ENCODE assay signal across 8 mouse cellular contexts in the genomic region with DNA sequence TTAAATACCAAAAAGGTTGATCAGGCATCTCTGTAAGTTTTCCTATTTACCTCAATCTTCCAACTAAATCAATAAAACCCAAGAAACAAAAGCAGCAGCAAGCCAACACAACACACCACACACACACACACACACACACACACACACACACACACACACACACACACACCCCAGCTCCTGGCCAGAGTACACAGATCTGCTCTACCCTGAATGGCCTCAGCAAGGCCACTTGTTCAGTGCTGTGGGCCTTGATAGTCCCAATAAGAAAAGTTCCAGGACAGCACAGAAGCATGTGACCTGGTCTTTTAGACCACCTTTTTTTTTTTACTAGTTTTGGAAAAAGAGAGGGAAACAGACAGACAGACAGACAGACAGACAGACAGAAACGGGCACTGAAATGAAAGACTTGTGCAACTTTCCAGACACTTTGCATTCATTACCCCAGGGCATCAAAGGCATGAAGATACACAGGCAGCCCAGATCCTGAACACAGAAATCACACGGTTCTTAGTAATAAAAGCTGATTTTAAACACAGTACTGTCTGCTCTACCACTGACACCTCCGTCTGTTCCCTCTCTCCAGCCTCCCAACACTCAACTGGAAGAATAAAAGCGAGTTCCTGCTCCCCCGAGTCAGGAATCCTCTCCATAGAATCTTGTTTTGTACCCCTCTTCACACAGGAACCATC. TPM values are rescaled to one million over a fixed set of nuclear protein-coding genes. Genes with fewer than 3 reads are reported as not detected.
DNase-seq lines count a peak whose midpoint lies in the region; ATAC-seq lines count a peak whose summit lies in the region.

No protein-coding gene starts in this region.

- no peaks in the 10 kb centered on the region for H3K27me3 ChIP-seq in hindbrain, embryonic 10.5 days (ENCODE audit: insufficient read depth, poor library complexity, severe bottlenecking)
- no peaks in the 10 kb centered on the region for H3K27me3 ChIP-seq in hindbrain, embryonic 11.5 days (ENCODE audit: control insufficient read depth, insufficient read depth, low read length)
- H3K27me3 ChIP-seq in forebrain, embryonic 12.5 days = no peaks in the 10 kb centered on the region
- no peaks in the 10 kb centered on the region for H3K27me3 ChIP-seq in liver, embryonic 16.5 days (ENCODE audit: control insufficient read depth, insufficient read depth, low read depth, low read length)

- 39% methylated on average over 5 of the region's 5 CpGs for WGBS in hindbrain, embryonic 10.5 days
- WGBS in hindbrain, embryonic 11.5 days = 41% methylated on average over 5 of the region's 5 CpGs
- 18% methylated on average over 5 of the region's 5 CpGs for WGBS in forebrain, embryonic 12.5 days
- WGBS in liver, embryonic 16.5 days (ENCODE audit: insufficient replicate concordance) = 56% methylated on average over 5 of the region's 5 CpGs

- H3K36me3 ChIP-seq in hindbrain, embryonic 10.5 days = peaks cover 26% of the 10 kb centered on the region
- no peaks in the 10 kb centered on the region for H3K36me3 ChIP-seq in hindbrain, embryonic 11.5 days (ENCODE audit: control insufficient read depth, insufficient read depth, low read length)
- peaks cover 19% of the 10 kb centered on the region for H3K36me3 ChIP-seq in forebrain, embryonic 12.5 days (replicated peaks)
- no peaks in the 10 kb centered on the region for H3K36me3 ChIP-seq in liver, embryonic 16.5 days (ENCODE audit: control insufficient read depth, insufficient read depth)

- DNase-seq in hindbrain, embryonic 10.5 days (ENCODE audit: low spot score) = no peak
- no peak for DNase-seq in hindbrain, embryonic 11.5 days (ENCODE audit: low spot score)
- DNase-seq in adrenal gland, postnatal 36 days = peak; percentile 43 to 57
- no peak for DNase-seq in right cerebral cortex, postnatal 14 days
- DNase-seq in cerebellum, adult 9-10 months = no peak
- no peak for DNase-seq in cerebellum, adult 8-10 months

- no peak for ATAC-seq in hindbrain, embryonic 11.5 days (ENCODE audit: low FRiP score)
- no peak for ATAC-seq in forebrain, embryonic 12.5 days (ENCODE audit: low FRiP score)
- 0 out of 2 replicates have a peak, but pooled peaks have one; percentile 41 for ATAC-seq in liver, embryonic 16.5 days (ENCODE audit: low read depth)

- H3K9ac ChIP-seq in hindbrain, embryonic 11.5 days (ENCODE audit: low read depth, low read length) = no peak overlapping the region
- H3K9ac ChIP-seq in forebrain, embryonic 12.5 days = peak overlapping the region; percentile 53
- H3K9ac ChIP-seq in liver, embryonic 16.5 days (ENCODE audit: low read depth, low read length) = no peak overlapping the region

- H3K9me3 ChIP-seq in hindbrain, embryonic 10.5 days = no peaks in the 10 kb centered on the region
- no peaks in the 10 kb centered on the region for H3K9me3 ChIP-seq in hindbrain, embryonic 11.5 days (ENCODE audit: control insufficient read depth, low read length)
- H3K9me3 ChIP-seq in forebrain, embryonic 12.5 days = no peaks in the 10 kb centered on the region
- no peaks in the 10 kb centered on the region for H3K9me3 ChIP-seq in liver, embryonic 16.5 days (replicated peaks; ENCODE audit: control insufficient read depth, low read length)

- peak overlapping the region; percentile 87; the same call in 1 of the 2 replicates for H3K4me3 ChIP-seq in hindbrain, embryonic 10.5 days
- no peak overlapping the region for H3K4me3 ChIP-seq in hindbrain, embryonic 11.5 days (ENCODE audit: low read depth, low read length)
- peak overlapping the region; percentile 84 for H3K4me3 ChIP-seq in forebrain, embryonic 12.5 days (replicated peaks)
- H3K4me3 ChIP-seq in liver, embryonic 16.5 days (ENCODE audit: low read depth, low read length) = no peak overlapping the region

- H3K27ac ChIP-seq in hindbrain, embryonic 10.5 days = 0 out of 2 replicates have a peak overlapping the region, but pooled peaks have one; percentile 51
- no peak overlapping the region for H3K27ac ChIP-seq in hindbrain, embryonic 11.5 days (ENCODE audit: low read depth, low read length)
- H3K27ac ChIP-seq in forebrain, embryonic 12.5 days = peak overlapping the region; percentile 46; the same call in 1 of the 2 replicates
- no peak overlapping the region for H3K27ac ChIP-seq in liver, embryonic 16.5 days (ENCODE audit: low read length)

- H3K4me1 ChIP-seq in hindbrain, embryonic 10.5 days (replicated peaks) = peaks cover 57% of the 10 kb centered on the region
- peaks cover 10% of the 10 kb centered on the region for H3K4me1 ChIP-seq in hindbrain, embryonic 11.5 days (replicated peaks; ENCODE audit: control insufficient read depth, insufficient read depth, low read length)
- H3K4me1 ChIP-seq in forebrain, embryonic 12.5 days = peaks cover 61% of the 10 kb centered on the region
- no peaks in the 10 kb centered on the region for H3K4me1 ChIP-seq in liver, embryonic 16.5 days (ENCODE audit: control insufficient read depth, low read depth, low read length)

- no peak overlapping the region; the same call in 1 of the 2 replicates for H3K4me2 ChIP-seq in hindbrain, embryonic 11.5 days (replicated peaks; ENCODE audit: low read depth, low read length)
- peak overlapping the region; percentile 66 for H3K4me2 ChIP-seq in forebrain, embryonic 12.5 days
- H3K4me2 ChIP-seq in liver, embryonic 16.5 days (ENCODE audit: low read depth, low read length) = no peak overlapping the region

RNA-seq across cellular contexts. Expression of a gene that starts 6.9 kb away (rescaled TPM):
- 34.4 and 35.4 TPM in 2 replicates for polyA plus RNA-seq in hindbrain, embryonic 10.5 days (2016; fragmentation: Nextera tagmentation; extraction: Ambion mirVana)
- polyA plus RNA-seq in hindbrain, embryonic 11.5 days (2014; fragmentation: Nextera tagmentation; extraction: Ambion mirVana) = 49.0 and 59.2 TPM in 2 replicates
- 100 to 1,000 TPM; 162 to 190 TPM for total RNA-seq in adrenal gland, postnatal 36 days (2021)
- polyA plus RNA-seq in forebrain, embryonic 12.5 days (2016; fragmentation: Nextera tagmentation; extraction: Ambion mirVana) = 69.4 and 72.2 TPM in 2 replicates
- polyA plus RNA-seq in liver, embryonic 16.5 days (2015; fragmentation: Nextera tagmentation; extraction: Ambion mirVana) = 1.8 and 2.1 TPM in 2 replicates

Comparison
In these comparisons a context has a peak if more than half of its experiments do, and no peak if none do; other contexts are left out.
1. H3K27ac ChIP-seq: peak in hindbrain, embryonic 10.5 days (single experiment) and forebrain, embryonic 12.5 days (single experiment); none in hindbrain, embryonic 11.5 days (single experiment) and liver, embryonic 16.5 days (single experiment).
2. H3K4me3 ChIP-seq: peak in hindbrain, embryonic 10.5 days (single experiment) and forebrain, embryonic 12.5 days (single experiment); none in hindbrain, embryonic 11.5 days (single experiment) and liver, embryonic 16.5 days (single experiment).
3. DNase-seq: peak in adrenal gland, postnatal 36 days (2 of 2); none in hindbrain, embryonic 10.5 days (single experiment), hindbrain, embryonic 11.5 days (single experiment), right cerebral cortex, postnatal 14 days (single experiment), cerebellum, adult 9-10 months (single experiment) and cerebellum, adult 8-10 months (single experiment).
4. RNA of a gene that starts 6.9 kb away (polyA plus RNA-seq): 69.4 to 72.2 TPM in forebrain, embryonic 12.5 days, 49.0 to 59.2 TPM in hindbrain, embryonic 11.5 days and 34.4 to 35.4 TPM in hindbrain, embryonic 10.5 days; 1.8 to 2.1 TPM in liver, embryonic 16.5 days; every median in the first group is over 10 times any median in the second.